Mouse (Mus musculus) testis, adult 2 months (tissue): Measurements from ENCODE around the gene 9930111J21Rik1.
"Not testable (repeated sequence)": the region's sequence is repeated elsewhere in the genome, so short reads cannot be mapped to it uniquely, and the experiment has no call there.

Source experiments
- CTCF ChIP-seq: fragments of 200-500 bp; IDR thresholded peaks from 2 replicates; pipeline ENCODE4 v1.5.1; 2012; ENCODE audit warnings: low read depth, mild to moderate bottlenecking, inconsistent platforms, low read length, moderate library complexity; ENCODE audit not compliant: control insufficient read depth, insufficient read depth, insufficient replicate concordance
- POLR2A ChIP-seq: fragments of 200-500 bp; IDR thresholded peaks from 2 replicates; pipeline ENCODE4 v1.6.1; 2012; ENCODE audit warnings: low read depth, mild to moderate bottlenecking, inconsistent platforms, low read length, moderate library complexity; ENCODE audit not compliant: control insufficient read depth

GRCm38 (mm10) chr11:48933422-48933821, 45.8 kb downstream of the 9930111J21Rik1 start:
- not testable (repeated sequence) for TF ChIP-seq CTCF, POLR2A
